Mouse (Mus musculus) MEL (cell line): Measurements from ENCODE around the gene Tbc1d21. TPM values are rescaled to one million over a fixed set of nuclear protein-coding genes. Genes with fewer than 3 reads are reported as not detected.

Source experiments
- DNase-seq: peaks from one replicate; pipeline ENCODE4 v3.0.0; 2011; ENCODE audit warnings: low read depth, low spot score
- H3K27ac ChIP-seq: 2 replicates; pipeline ENCODE4 v1.5.1; 2012; ENCODE audit warnings: low read depth, mild to moderate bottlenecking, control low read depth, low read length, moderate library complexity; ENCODE audit not compliant: control insufficient read depth
- H3K27me3 ChIP-seq, 2 experiments: fragments of 150-350 bp in 1 of 2; sonication (generic) in 1 of 2; 2 replicates each; pipeline ENCODE4 v1.6.1; 2012; ENCODE audit warnings: low read length in 2 of 2, mild to moderate bottlenecking in 2 of 2, improper control_type of control experiment in 1 of 2, moderate library complexity in 1 of 2; ENCODE audit not compliant: insufficient read depth in 2 of 2, control insufficient read depth in 1 of 2
- H3K36me3 ChIP-seq, 2 experiments: 2 replicates each; pipeline ENCODE4 v1.6.1; 2012 to 2014; ENCODE audit warnings: low read length in 2 of 2, improper control_type of control experiment in 1 of 2, inconsistent platforms in 1 of 2, mild to moderate bottlenecking in 1 of 2; ENCODE audit not compliant: insufficient read depth in 2 of 2, control insufficient read depth in 1 of 2
- H3K4me1 ChIP-seq, 2 experiments: fragments of 150-350 bp in 1 of 2; sonication (generic) in 1 of 2; 2 replicates each; pipeline ENCODE4 v1.6.1; 2012; ENCODE audit warnings: low read length in 2 of 2, improper control_type of control experiment in 1 of 2, mild to moderate bottlenecking in 1 of 2; ENCODE audit not compliant: insufficient read depth in 2 of 2, control insufficient read depth in 1 of 2
- H3K4me3 ChIP-seq, 2 experiments: fragments of 150-350 bp in 1 of 2; sonication (generic) in 1 of 2; 2 replicates each; pipeline ENCODE4 v1.5.1; 2012; ENCODE audit warnings: low read depth in 2 of 2, low read length in 2 of 2, mild to moderate bottlenecking in 2 of 2, moderate library complexity in 2 of 2, control low read depth in 1 of 2, improper control_type of control experiment in 1 of 2; ENCODE audit not compliant: control insufficient read depth in 1 of 2, insufficient read depth in 1 of 2
- H3K79me2 ChIP-seq: 2 replicates; pipeline ENCODE4 v1.6.1; 2012; ENCODE audit warnings: mild to moderate bottlenecking, low read length, moderate library complexity; ENCODE audit not compliant: control insufficient read depth, poor library complexity, insufficient read depth
- H3K9ac ChIP-seq: 2 replicates; pipeline ENCODE4 v1.6.1; 2012; ENCODE audit warnings: low read depth, mild to moderate bottlenecking, control low read depth, low read length, moderate library complexity; ENCODE audit not compliant: control insufficient read depth, poor library complexity, severe bottlenecking
- H3K9me3 ChIP-seq: fragments of 150-350 bp; sonication (generic); replicated peaks from 2 replicates; pipeline ENCODE4 v1.6.1; 2012; ENCODE audit warnings: mild to moderate bottlenecking, low read length, improper control_type of control experiment, moderate library complexity; ENCODE audit not compliant: insufficient read depth
- CHD1 ChIP-seq: IDR thresholded peaks from 2 replicates; pipeline ENCODE4 v1.6.1; 2012; ENCODE audit warnings: low read depth, mild to moderate bottlenecking, inconsistent platforms, low read length, improper control_type of control experiment
- ELF1 ChIP-seq: IDR thresholded peaks from 2 replicates; pipeline ENCODE4 v1.6.1; 2014; ENCODE audit warnings: low read depth, mild to moderate bottlenecking, inconsistent platforms, low read length, improper control_type of control experiment, moderate library complexity
- EP300 ChIP-seq, 2 experiments: IDR thresholded peaks; 2 replicates each; pipeline ENCODE4 v1.6.1; 2011; ENCODE audit warnings: improper control_type of control experiment in 2 of 2, low read length in 2 of 2, low read depth in 1 of 2, mild to moderate bottlenecking in 1 of 2
- ETS1 ChIP-seq: IDR thresholded peaks from 2 replicates; pipeline ENCODE4 v1.6.1; 2012; ENCODE audit warnings: low read depth, mild to moderate bottlenecking, inconsistent platforms, low read length, improper control_type of control experiment, moderate library complexity
- GATA1 ChIP-seq: IDR thresholded peaks from 2 replicates; pipeline ENCODE4 v1.6.1; 2011; ENCODE audit warnings: low read depth, low read length, improper control_type of control experiment
- HCFC1 ChIP-seq: IDR thresholded peaks from 2 replicates; pipeline ENCODE4 v1.6.1; 2012; ENCODE audit warnings: low read depth, mild to moderate bottlenecking, inconsistent platforms, low read length, improper control_type of control experiment, moderate library complexity
- JUND ChIP-seq: IDR thresholded peaks from 2 replicates; pipeline ENCODE4 v1.6.1; 2011; ENCODE audit warnings: low read depth, mild to moderate bottlenecking, improper control_type of control experiment, low read length
- MAX ChIP-seq: IDR thresholded peaks from 2 replicates; pipeline ENCODE4 v1.6.1; 2011; ENCODE audit warnings: low read length, improper control_type of control experiment
- MXI1 ChIP-seq: IDR thresholded peaks from 2 replicates; pipeline ENCODE4 v1.6.1; 2011; ENCODE audit warnings: mild to moderate bottlenecking, low read depth, low read length, improper control_type of control experiment
- MYB ChIP-seq: IDR thresholded peaks from 2 replicates; pipeline ENCODE4 v1.6.1; 2011; ENCODE audit warnings: mild to moderate bottlenecking, low read depth, low read length, improper control_type of control experiment
- NELFE ChIP-seq: IDR thresholded peaks from 2 replicates; pipeline ENCODE4 v1.6.1; 2011; ENCODE audit warnings: low read depth, low read length, improper control_type of control experiment
- POLR2AphosphoS5 ChIP-seq: IDR thresholded peaks from 2 replicates; pipeline ENCODE4 v1.6.1; 2012; ENCODE audit warnings: low read depth, borderline replicate concordance, mild to moderate bottlenecking, inconsistent platforms, low read length, moderate library complexity, mixed read lengths
- TAL1 ChIP-seq: IDR thresholded peaks from 2 replicates; pipeline ENCODE4 v1.6.1; 2012; ENCODE audit warnings: mild to moderate bottlenecking, inconsistent platforms, low read length, moderate library complexity, mixed read lengths
- TCF12 ChIP-seq: IDR thresholded peaks from 2 replicates; pipeline ENCODE4 v1.6.1; 2014; ENCODE audit warnings: low read depth, mild to moderate bottlenecking, inconsistent platforms, low read length, improper control_type of control experiment, moderate library complexity
- UBTF ChIP-seq: IDR thresholded peaks from 2 replicates; pipeline ENCODE4 v1.6.1; 2012; ENCODE audit warnings: low read depth, mild to moderate bottlenecking, inconsistent platforms, low read length, improper control_type of control experiment, moderate library complexity, borderline replicate concordance; ENCODE audit not compliant: insufficient read depth
- USF2 ChIP-seq, 2 experiments: IDR thresholded peaks; 2 replicates each; pipeline ENCODE4 v1.6.1; 2011 to 2012; ENCODE audit warnings: improper control_type of control experiment in 2 of 2, low read length in 2 of 2, borderline replicate concordance in 1 of 2, inconsistent platforms in 1 of 2, low read depth in 1 of 2, mild to moderate bottlenecking in 1 of 2; ENCODE audit not compliant: insufficient read depth in 1 of 2
- ZC3H11A ChIP-seq: IDR thresholded peaks from 2 replicates; pipeline ENCODE4 v1.6.1; 2012; ENCODE audit warnings: low read depth, mild to moderate bottlenecking, inconsistent platforms, low read length, improper control_type of control experiment
- ZKSCAN1 ChIP-seq: IDR thresholded peaks from 2 replicates; pipeline ENCODE4 v1.6.1; 2012; ENCODE audit warnings: low read depth, mild to moderate bottlenecking, inconsistent platforms, low read length, improper control_type of control experiment, moderate library complexity
- ZMIZ1 ChIP-seq: IDR thresholded peaks from 2 replicates; pipeline ENCODE4 v1.6.1; 2012; ENCODE audit warnings: low read depth, mild to moderate bottlenecking, inconsistent platforms, low read length, improper control_type of control experiment, moderate library complexity
- ZNF384 ChIP-seq: IDR thresholded peaks from 2 replicates; pipeline ENCODE4 v1.6.1; 2012; ENCODE audit warnings: low read depth, mild to moderate bottlenecking, inconsistent platforms, low read length, improper control_type of control experiment
- polyA plus RNA-seq, 2 experiments: library from polyadenylated mRNA; stranded (reverse) in 1 of 2; unstranded in 1 of 2; fragments of >175 nt in 1 of 2; fragments of >200 nt in 1 of 2; gene quantifications; 2 replicates each; pipeline versions ENCODE4 v1.2.1 to v1.2.4; 2012; ENCODE audit warnings: low replicate concordance in 2 of 2, low read depth in 1 of 2; ENCODE audit not compliant: insufficient read length in 2 of 2, insufficient read depth in 1 of 2, missing spikeins in 1 of 2
- total RNA-seq: library from RNA; depleted of rRNA; stranded (reverse); fragments of 300-350 nt; gene quantifications from 2 replicates; pipeline ENCODE4 v1.2.3, GENCODE M21; 2012

The Tbc1d21 gene
- total and polyA plus RNA-seq, 3 experiments, result 0.13 TPM; not detected in 2

DNA sequence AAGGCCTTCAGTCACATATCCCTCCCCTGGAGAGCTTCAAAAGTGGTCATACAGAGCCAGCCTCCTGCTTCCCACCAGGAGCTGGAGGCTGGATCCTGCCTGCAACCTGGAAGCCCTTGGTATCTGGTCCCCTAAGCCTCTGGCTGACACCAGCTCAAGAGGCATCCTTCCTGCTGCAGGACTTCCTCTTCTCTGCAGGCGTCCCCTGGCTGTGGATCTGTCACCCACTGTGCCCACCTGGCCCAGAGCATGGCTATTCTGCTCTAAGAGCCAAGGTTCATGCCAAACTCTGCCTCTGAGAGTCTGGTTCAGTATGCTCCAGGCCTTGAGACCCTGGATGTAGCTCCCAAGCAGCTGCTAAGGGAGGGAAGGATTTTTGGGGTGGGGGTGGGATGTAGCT, 23.6 kb upstream of the Tbc1d21 start:
- Histone ChIP-seq H3K4me1 (no peaks in the 10 kb centered on the region), H3K4me3 (no peak overlapping the region), H3K27me3 (peaks cover 0 to 16% of the 10 kb centered on the region in 2 experiments; a peak in 3 of 4 replicates), H3K27ac (no peak overlapping the region), H3K36me3 (no peaks in the 10 kb centered on the region), H3K9me3 (no peaks in the 10 kb centered on the region), H3K9ac (no peak overlapping the region), H3K79me2 (no peaks in the 10 kb centered on the region)
- no peak for DNase-seq
- TF ChIP-seq ZC3H11A (no peak), EP300 (IDR thresholded peaks at IDR 0.05; ENCODE audit: low read depth in 1 of 2, low read length in 2 of 2) (no peak), ETS1 (no peak), TAL1 (no peak), JUND (no peak), UBTF (no peak)

GRCm38 (mm10) chr9:58388381-58388780, 18.1 kb upstream of the Tbc1d21 start:
- no peak for TF ChIP-seq NELFE
- TF ChIP-seq MYB, result no peak
- TF ChIP-seq ELF1, result no peak
- TF ChIP-seq CHD1, result no peak
- TF ChIP-seq UBTF, result no peak
- TF ChIP-seq POLR2AphosphoS5, result no peak
- no peak for TF ChIP-seq GATA1
- TF ChIP-seq MAX, result no peak
- no peak for TF ChIP-seq JUND
- no peak for TF ChIP-seq TCF12
- TF ChIP-seq HCFC1, result no peak
- no peak for TF ChIP-seq ZNF384
- TF ChIP-seq ZMIZ1, result no peak
- no peak for TF ChIP-seq ZKSCAN1
- TF ChIP-seq USF2 (IDR thresholded peaks at IDR 0.05; ENCODE audit: borderline replicate concordance in 1 of 2, insufficient read depth in 1 of 2, low read depth in 1 of 2, low read length in 2 of 2), result no peak
- TF ChIP-seq MXI1, result no peak
- no peak for DNase-seq
- Histone ChIP-seq H3K27me3 (peaks cover 5 to 15% of the 10 kb centered on the region in 2 experiments), H3K27ac (no peak overlapping the region), H3K9me3 (no peaks in the 10 kb centered on the region), H3K36me3 (no peaks in the 10 kb centered on the region), H3K9ac (no peak overlapping the region), H3K79me2 (no peaks in the 10 kb centered on the region), H3K4me3 (no peak overlapping the region), H3K4me1 (no peaks in the 10 kb centered on the region)
